Mouse (Mus musculus) hindbrain, postnatal 0 days (tissue): ENCODE results near the gene Btf3. TPM values are rescaled to one million over a fixed set of nuclear protein-coding genes. Genes with fewer than 3 reads are reported as not detected.
A peak's percentile ranks its signal among the peaks of the same experiment; 100 is the strongest.

ENCODE experiments used
- ATAC-seq: fragments of 200-750 bp; cut with Nextera tagmentation; 2 replicates; pipeline ENCODE4 v1.8.0; 2017; ENCODE audit warnings: mild to moderate bottlenecking, moderate TSS enrichment, moderate library complexity
- DNase-seq: peaks from one replicate; pipeline ENCODE4 v3.0.0-alpha.2; 2015; ENCODE audit warnings: low spot score
- H3K27ac ChIP-seq: fragments of 300-500 bp; sonication (generic); 2 replicates; pipeline ENCODE4 v1.5.1; 2014; ENCODE audit warnings: mild to moderate bottlenecking
- H3K27me3 ChIP-seq: fragments of 300-500 bp; sonication (generic); 2 replicates; pipeline ENCODE4 v1.6.1; 2014; ENCODE audit warnings: low read length, mixed read lengths; ENCODE audit not compliant: insufficient read depth
- H3K36me3 ChIP-seq: fragments of 300-500 bp; sonication (generic); 2 replicates; pipeline ENCODE4 v1.6.1; 2014; ENCODE audit warnings: low read length, mixed read lengths; ENCODE audit not compliant: insufficient read depth
- H3K4me1 ChIP-seq: fragments of 300-500 bp; sonication (generic); 2 replicates; pipeline ENCODE4 v1.6.1; 2014; ENCODE audit warnings: antibody characterized with exemption, low read length, mixed read lengths; ENCODE audit not compliant: insufficient read depth
- H3K4me2 ChIP-seq: fragments of 300-500 bp; sonication (generic); 2 replicates; pipeline ENCODE4 v1.6.1; 2014; ENCODE audit warnings: low read depth, mild to moderate bottlenecking, low read length, moderate library complexity, mixed read lengths
- H3K4me3 ChIP-seq: fragments of 300-500 bp; sonication (generic); 2 replicates; pipeline ENCODE4 v1.5.1; 2014; ENCODE audit warnings: low read length
- H3K9ac ChIP-seq: fragments of 300-500 bp; sonication (generic); replicated peaks from 2 replicates; pipeline ENCODE4 v1.6.1; 2014; ENCODE audit warnings: mild to moderate bottlenecking, low read length, moderate library complexity, mixed read lengths
- H3K9me3 ChIP-seq: fragments of 300-500 bp; sonication (generic); 2 replicates; pipeline ENCODE4 v1.6.1; 2016; ENCODE audit warnings: low read length, mixed read lengths
- CTCF ChIP-seq: IDR thresholded peaks from 2 replicates; pipeline ENCODE4 v1.5.1; 2016; ENCODE audit warnings: antibody characterized with exemption, control low read depth, low read depth
- WGBS: fragments of 180-500 bp; shearing (Covaris S2); extraction: QIAGEN DNeasy Blood & Tissue Kit; methylation state at CpG from one replicate; pipeline ENCODE4 v1.1.7; 2014; 5-methylcytosine and 5-hydroxymethylcytosine counted together
- polyA plus RNA-seq: library from polyadenylated mRNA; unstranded; fragments of >200 nt; fragmentation: Nextera tagmentation; extraction: Ambion mirVana; gene quantifications from 2 replicates; pipeline ENCODE4 v1.2.1, GENCODE M21; 2015
- total RNA-seq: library from RNA; depleted of rRNA; stranded (reverse); fragments of >200 nt; gene quantifications from 2 replicates; pipeline ENCODE4 v1.2.3, GENCODE M21; 2014

Gene Btf3
- total and polyA plus RNA-seq, 2 experiments from 2014 or later, result 181 to 476 TPM

GRCm38 (mm10) chr13:98306393-98306792 is 10.4 kb downstream of the Btf3 start:
- Histone ChIP-seq H3K27me3 (no peaks in the 10 kb centered on the region), H3K4me1 (no peaks in the 10 kb centered on the region), H3K4me3 (no peak overlapping the region), H3K27ac (0 out of 2 replicates have a peak overlapping the region, but pooled peaks have one; percentile 41), H3K9ac (peak overlapping the region; percentile 28; the same call in 1 of the 2 replicates), H3K36me3 (peaks cover 27% of the 10 kb centered on the region), H3K9me3 (no peaks in the 10 kb centered on the region), H3K4me2 (no peak overlapping the region)
- WGBS, result 21% methylated on average over 5 of the region's 5 CpGs
- no peak for TF ChIP-seq CTCF
- no peak for DNase-seq
- no peak for ATAC-seq

- H3K4me3 ChIP-seq, result no peak overlapping the region
- DNase-seq (no peak), ATAC-seq (no peak)
- no peak overlapping the region for H3K9ac ChIP-seq
- H3K27me3 ChIP-seq, result no peaks in the 10 kb centered on the region
- no peak overlapping the region for H3K4me2 ChIP-seq
- H3K9me3 ChIP-seq, result no peaks in the 10 kb centered on the region
- no peak overlapping the region for H3K27ac ChIP-seq
- TF ChIP-seq CTCF, result no peak
- peaks cover 16% of the 10 kb centered on the region for H3K36me3 ChIP-seq
- H3K4me1 ChIP-seq, result no peaks in the 10 kb centered on the region
- WGBS, result 88% methylated on average over 9 of the region's 9 CpGs
Measured at GRCm38 (mm10) chr13:98305257-98305656, 11.5 kb downstream of the Btf3 start.

GRCm38 (mm10) chr13:98298833-98299758 is 17.7 kb downstream of the Btf3 start:
- Histone ChIP-seq H3K9me3 (no peaks in the 10 kb centered on the region), H3K27me3 (no peaks in the 10 kb centered on the region), H3K27ac (no peak overlapping the region), H3K4me1 (no peaks in the 10 kb centered on the region), H3K9ac (no peak overlapping the region), H3K4me2 (peak overlapping the region; percentile 46), H3K36me3 (no peaks in the 10 kb centered on the region), H3K4me3 (peak overlapping the region; percentile 10; the same call in 1 of the 2 replicates)
- DNase-seq (peak; percentile 91), ATAC-seq (peak; percentile 90)
- TF ChIP-seq CTCF, result peak; percentile 82
- WGBS, result 46% methylated on average over 21 of the region's 21 CpGs

GRCm38 (mm10) chr13:98297883-98298482 is 18.8 kb downstream of the Btf3 start:
- Histone ChIP-seq H3K9me3 (no peaks in the 10 kb centered on the region), H3K27me3 (no peaks in the 10 kb centered on the region), H3K4me3 (no peak overlapping the region), H3K27ac (no peak overlapping the region), H3K9ac (no peak overlapping the region), H3K4me2 (no peak overlapping the region), H3K36me3 (no peaks in the 10 kb centered on the region), H3K4me1 (no peaks in the 10 kb centered on the region)
- DNase-seq (no peak), ATAC-seq (no peak)
- peak; percentile 43 for TF ChIP-seq CTCF
- WGBS, result 92% methylated on average over 6 of the region's 6 CpGs

- WGBS, result 41% methylated on average over 5 of the region's 5 CpGs
Measured at GRCm38 (mm10) chr13:98296072-98296471, 20.7 kb downstream of the Btf3 start.

GRCm38 (mm10) chr13:98291712-98292111 is 25.1 kb downstream of the Btf3 start:
- Histone ChIP-seq H3K36me3 (no peaks in the 10 kb centered on the region), H3K4me2 (no peak overlapping the region), H3K9me3 (no peaks in the 10 kb centered on the region), H3K27me3 (no peaks in the 10 kb centered on the region), H3K27ac (no peak overlapping the region), H3K4me3 (no peak overlapping the region), H3K9ac (no peak overlapping the region), H3K4me1 (no peaks in the 10 kb centered on the region)
- WGBS, result 84% methylated on average over 8 of the region's 8 CpGs
- no peak for TF ChIP-seq CTCF
- DNase-seq (no peak), ATAC-seq (no peak)

More at GRCm38 (mm10) chr13:98296072-98296471, 20.7 kb downstream of the Btf3 start:
- Histone ChIP-seq H3K27me3 (no peaks in the 10 kb centered on the region), H3K4me2 (no peak overlapping the region), H3K4me1 (no peaks in the 10 kb centered on the region), H3K9ac (no peak overlapping the region), H3K9me3 (no peaks in the 10 kb centered on the region), H3K27ac (no peak overlapping the region), H3K36me3 (no peaks in the 10 kb centered on the region), H3K4me3 (no peak overlapping the region)
- ATAC-seq, result no peak
- no peak for DNase-seq
- no peak for TF ChIP-seq CTCF
